Mouse (Mus musculus) liver, embryonic 11.5 days (tissue): ENCODE measurements at regions not wholly inside any gene's neighbourhood (a gene's known extent, or its start where the extent isn't known, plus 50 kb on each side); places are given as distances from the start of the nearest gene placed in this dataset.

Experiments
- ATAC-seq: fragments of 200-750 bp; cut with Nextera tagmentation; replicated peaks from 2 replicates; pipeline ENCODE4 v1.8.0; 2017; ENCODE audit warnings: moderate number of reproducible peaks, mild to moderate bottlenecking, moderate TSS enrichment, moderate library complexity; ENCODE audit not compliant: low FRiP score
- DNase-seq: peaks from one replicate; pipeline ENCODE4 v3.0.0-alpha.2; 2017; ENCODE audit warnings: low spot score
- H3K27ac ChIP-seq: fragments of 300-500 bp; sonication (generic); 2 replicates; pipeline ENCODE4 v1.5.1; 2014; ENCODE audit warnings: mild to moderate bottlenecking, low read depth, low read length, control low read depth
- H3K27me3 ChIP-seq: fragments of 300-500 bp; sonication (generic); replicated peaks from 2 replicates; pipeline ENCODE4 v1.6.1; 2014; ENCODE audit warnings: low read length, mixed read lengths; ENCODE audit not compliant: control insufficient read depth, insufficient read depth
- H3K36me3 ChIP-seq: fragments of 300-500 bp; sonication (generic); 2 replicates; pipeline ENCODE4 v1.6.1; 2014; ENCODE audit warnings: mild to moderate bottlenecking, low read length, moderate library complexity, mixed read lengths; ENCODE audit not compliant: control insufficient read depth, insufficient read depth
- H3K4me1 ChIP-seq: fragments of 300-500 bp; sonication (generic); replicated peaks from 2 replicates; pipeline ENCODE4 v1.6.1; 2014; ENCODE audit warnings: low read length, mixed read lengths; ENCODE audit not compliant: control insufficient read depth, insufficient read depth
- H3K4me2 ChIP-seq: fragments of 300-500 bp; sonication (generic); 2 replicates; pipeline ENCODE4 v1.6.1; 2014; ENCODE audit warnings: mild to moderate bottlenecking, control low read depth, moderate library complexity
- H3K4me3 ChIP-seq: fragments of 300-500 bp; sonication (generic); 2 replicates; pipeline ENCODE4 v1.5.1; 2014; ENCODE audit warnings: low read depth, low read length, control low read depth
- H3K9ac ChIP-seq: fragments of 300-500 bp; sonication (generic); 2 replicates; pipeline ENCODE4 v1.6.1; 2014; ENCODE audit warnings: low read depth, low read length, control low read depth
- H3K9me3 ChIP-seq: fragments of 300-500 bp; sonication (generic); 2 replicates; pipeline ENCODE4 v1.6.1; 2016; ENCODE audit warnings: low read length, inconsistent platforms, mixed read lengths; ENCODE audit not compliant: control insufficient read depth
- WGBS: fragments of 180-500 bp; shearing (Covaris S2); extraction: QIAGEN DNeasy Blood & Tissue Kit; methylation state at CpG from one replicate; pipeline ENCODE4 v1.1.7; 2014; 5-methylcytosine and 5-hydroxymethylcytosine counted together

GRCm38 (mm10) chr2:28336349-28337309 lies 110.0 kb upstream of the Ppp1r26 start:
- WGBS, result 70% methylated on average over 17 of the region's 17 CpGs
- Histone ChIP-seq H3K4me3 (no peak overlapping the region), H3K9me3 (no peaks in the 10 kb centered on the region), H3K36me3 (no peaks in the 10 kb centered on the region), H3K9ac (no peak overlapping the region), H3K4me1 (no peaks in the 10 kb centered on the region), H3K4me2 (no peak overlapping the region), H3K27me3 (no peaks in the 10 kb centered on the region), H3K27ac (no peak overlapping the region)
- ATAC-seq, result no peak
- no peak for DNase-seq

GRCm38 (mm10) chr2:28337561-28337960 lies 109.0 kb upstream of the Ppp1r26 start:
- H3K27me3 ChIP-seq, result no peaks in the 10 kb centered on the region
- H3K9ac ChIP-seq, result no peak overlapping the region
- no peak overlapping the region for H3K27ac ChIP-seq
- H3K4me3 ChIP-seq, result no peak overlapping the region
- WGBS, result 79% methylated on average over 5 of the region's 5 CpGs
- H3K4me2 ChIP-seq, result no peak overlapping the region
- no peak for DNase-seq
- H3K36me3 ChIP-seq, result no peaks in the 10 kb centered on the region
- no peak for ATAC-seq
- H3K9me3 ChIP-seq, result no peaks in the 10 kb centered on the region
- H3K4me1 ChIP-seq, result no peaks in the 10 kb centered on the region

GRCm38 (mm10) chr2:28341304-28341703 lies 105.3 kb upstream of the Ppp1r26 start:
- Histone ChIP-seq H3K4me1 (no peaks in the 10 kb centered on the region), H3K4me2 (no peak overlapping the region), H3K4me3 (no peak overlapping the region), H3K27me3 (no peaks in the 10 kb centered on the region), H3K9me3 (no peaks in the 10 kb centered on the region), H3K9ac (no peak overlapping the region), H3K27ac (no peak overlapping the region), H3K36me3 (no peaks in the 10 kb centered on the region)
- ATAC-seq (no peak), DNase-seq (no peak)
- WGBS, result 91% methylated on average over 2 of the region's 2 CpGs

GRCm38 (mm10) chr2:28348453-28348852 lies 98.1 kb upstream of the Ppp1r26 start:
- no peaks in the 10 kb centered on the region for H3K4me1 ChIP-seq
- H3K36me3 ChIP-seq, result no peaks in the 10 kb centered on the region
- no peak overlapping the region for H3K4me2 ChIP-seq
- no peaks in the 10 kb centered on the region for H3K27me3 ChIP-seq
- WGBS, result 74% methylated on average over 4 of the region's 4 CpGs
- ATAC-seq (no peak), DNase-seq (no peak)
- no peaks in the 10 kb centered on the region for H3K9me3 ChIP-seq
- H3K4me3 ChIP-seq, result no peak overlapping the region
- no peak overlapping the region for H3K27ac ChIP-seq
- H3K9ac ChIP-seq, result no peak overlapping the region

GRCm38 (mm10) chr2:28349911-28350310 lies 96.7 kb upstream of the Ppp1r26 start:
- WGBS, result 81% methylated on average over 8 of the region's 8 CpGs
- Histone ChIP-seq H3K4me2 (no peak overlapping the region), H3K27me3 (no peaks in the 10 kb centered on the region), H3K4me1 (no peaks in the 10 kb centered on the region), H3K9me3 (no peaks in the 10 kb centered on the region), H3K4me3 (no peak overlapping the region), H3K9ac (no peak overlapping the region), H3K27ac (no peak overlapping the region), H3K36me3 (no peaks in the 10 kb centered on the region)
- DNase-seq (no peak), ATAC-seq (no peak)

GRCm38 (mm10) chr2:28351445-28351844 lies 95.2 kb upstream of the Ppp1r26 start:
- WGBS, result 88% methylated on average over 10 of the region's 10 CpGs
- H3K27ac ChIP-seq, result no peak overlapping the region
- ATAC-seq, result no peak

GRCm38 (mm10) chr2:28352903-28353302 lies 93.7 kb upstream of the Ppp1r26 start:
- no peak for ATAC-seq
- no peaks in the 10 kb centered on the region for H3K4me1 ChIP-seq
- WGBS, result 63% methylated on average over 1 of the region's 1 CpGs

More at GRCm38 (mm10) chr2:28351445-28351844, 95.2 kb upstream of the Ppp1r26 start:
- H3K4me2 ChIP-seq, result no peak overlapping the region
- no peaks in the 10 kb centered on the region for H3K9me3 ChIP-seq
- H3K36me3 ChIP-seq, result no peaks in the 10 kb centered on the region
- no peaks in the 10 kb centered on the region for H3K4me1 ChIP-seq
- H3K9ac ChIP-seq, result no peak overlapping the region
- H3K4me3 ChIP-seq, result no peak overlapping the region
- no peak for DNase-seq
- H3K27me3 ChIP-seq, result no peaks in the 10 kb centered on the region

GRCm38 (mm10) chr2:28362199-28362598 lies 84.4 kb upstream of the Ppp1r26 start:
- Histone ChIP-seq H3K9ac (no peak overlapping the region), H3K36me3 (no peaks in the 10 kb centered on the region), H3K4me1 (no peaks in the 10 kb centered on the region), H3K4me3 (no peak overlapping the region), H3K4me2 (no peak overlapping the region), H3K27ac (no peak overlapping the region), H3K27me3 (no peaks in the 10 kb centered on the region), H3K9me3 (no peaks in the 10 kb centered on the region)
- DNase-seq (no peak), ATAC-seq (no peak)
- 55% methylated on average over 6 of the region's 6 CpGs for WGBS

More at GRCm38 (mm10) chr2:28352903-28353302, 93.7 kb upstream of the Ppp1r26 start:
- Histone ChIP-seq H3K27ac (no peak overlapping the region), H3K4me2 (no peak overlapping the region), H3K27me3 (no peaks in the 10 kb centered on the region), H3K9me3 (no peaks in the 10 kb centered on the region), H3K36me3 (no peaks in the 10 kb centered on the region), H3K9ac (no peak overlapping the region), H3K4me3 (no peak overlapping the region)
- DNase-seq, result no peak

GRCm38 (mm10) chr2:28364623-28365022 lies 82.0 kb upstream of the Ppp1r26 start:
- Histone ChIP-seq H3K4me3 (no peak overlapping the region), H3K27ac (no peak overlapping the region), H3K9ac (no peak overlapping the region), H3K4me2 (no peak overlapping the region), H3K9me3 (no peaks in the 10 kb centered on the region), H3K4me1 (no peaks in the 10 kb centered on the region), H3K27me3 (no peaks in the 10 kb centered on the region), H3K36me3 (no peaks in the 10 kb centered on the region)
- 65% methylated on average over 3 of the region's 3 CpGs for WGBS
- no peak for ATAC-seq
- DNase-seq, result no peak
